Mouse (Mus musculus) adrenal gland, postnatal 25 days (tissue): ENCODE measurements around the gene Dnajc3. TPM values are rescaled to one million over a fixed set of nuclear protein-coding genes. Genes with fewer than 3 reads are reported as not detected.

Experiments used
- DNase-seq: peaks from one replicate; pipeline ENCODE4 v3.0.0; 2021; ENCODE audit warnings: mixed read lengths
- total RNA-seq: library from RNA; stranded (reverse); gene quantifications from 2 replicates; pipeline ENCODE4 v1.2.3, GENCODE M21; 2021

The Dnajc3 gene
- total RNA-seq, 1 experiment from 2014 or later = 60.6 TPM

- DNase-seq = no peak
These were observed 45.6 kb downstream of the Dnajc3 start for GRCm38 (mm10) chr14:118983396-118983795.

GRCm38 (mm10) chr14:118984161-118984560 lies 46.4 kb downstream of the Dnajc3 start:
- no peak for DNase-seq

GRCm38 (mm10) chr14:118986653-118987522 lies 49.1 kb downstream of the Dnajc3 start:
- DNase-seq = peak; percentile 70

GRCm38 (mm10) chr14:118987523-118988496 lies 50.0 kb downstream of the Dnajc3 start:
- DNase-seq = peak; percentile 16

- DNase-seq = no peak
These were observed 57.6 kb downstream of the Dnajc3 start for GRCm38 (mm10) chr14:118995226-118995925.

- DNase-seq = no peak
These were observed 65.5 kb downstream of the Dnajc3 start for GRCm38 (mm10) chr14:119003320-119003719.

GRCm38 (mm10) chr14:119005834-119006233 lies 68.1 kb downstream of the Dnajc3 start:
- DNase-seq = no peak

- no peak for DNase-seq
These were observed 68.8 kb downstream of the Dnajc3 start for GRCm38 (mm10) chr14:119006441-119007102.

- peak; percentile 92 for DNase-seq
These were observed 69.6 kb downstream of the Dnajc3 start for GRCm38 (mm10) chr14:119007103-119007951.

- no peak for DNase-seq
These were observed 70.3 kb downstream of the Dnajc3 start for GRCm38 (mm10) chr14:119008031-119008590.

GRCm38 (mm10) chr14:119009531-119009930 lies 71.8 kb downstream of the Dnajc3 start:
- DNase-seq = no peak

GRCm38 (mm10) chr14:119012607-119013431 lies 75.0 kb downstream of the Dnajc3 start:
- DNase-seq = peak; percentile 61

- DNase-seq = no peak
These were observed 75.8 kb downstream of the Dnajc3 start for GRCm38 (mm10) chr14:119013549-119013948.

- DNase-seq = peak; percentile 31
These were observed 88.1 kb downstream of the Dnajc3 start for GRCm38 (mm10) chr14:119025889-119026288.

- DNase-seq = peak; percentile 50
These were observed 89.4 kb downstream of the Dnajc3 start for GRCm38 (mm10) chr14:119027130-119027529.

- no peak for DNase-seq
These were observed 90.0 kb downstream of the Dnajc3 start for GRCm38 (mm10) chr14:119027675-119028253.
